Mouse (Mus musculus) ES-E14 (cell line): ENCODE measurements around the gene Epop.

Source experiments
- CHD2 ChIP-seq: IDR thresholded peaks from 2 replicates; pipeline ENCODE4 v1.6.1; 2014; ENCODE audit warnings: mild to moderate bottlenecking, low read depth, low read length, inconsistent platforms
- HCFC1 ChIP-seq: IDR thresholded peaks from 2 replicates; pipeline ENCODE4 v1.6.1; 2012; ENCODE audit warnings: low read length, inconsistent platforms, borderline replicate concordance; ENCODE audit not compliant: insufficient read depth
- MAFK ChIP-seq: IDR thresholded peaks from 2 replicates; pipeline ENCODE4 v1.6.1; 2014; ENCODE audit warnings: mild to moderate bottlenecking, low read depth, low read length, inconsistent platforms; ENCODE audit not compliant: insufficient read depth
- ZC3H11A ChIP-seq: IDR thresholded peaks from 2 replicates; pipeline ENCODE4 v1.6.1; 2012; ENCODE audit warnings: low read depth, mild to moderate bottlenecking, inconsistent platforms, low read length, borderline replicate concordance
- ZNF384 ChIP-seq: IDR thresholded peaks from 2 replicates; pipeline ENCODE4 v1.6.1; 2012; ENCODE audit warnings: low read depth, low read length, inconsistent platforms

GRCm38 (mm10) chr11:97659267-97659989, 29.9 kb upstream of the Epop start:
- TF ChIP-seq ZC3H11A (no peak), MAFK (no peak), CHD2 (no peak), ZNF384 (no peak), HCFC1 (no peak)
